Mouse (Mus musculus): ENCODE measurements around the gene Lrba. TPM values are rescaled to one million over a fixed set of nuclear protein-coding genes. Genes with fewer than 3 reads are reported as not detected.

The Lrba gene
- total and polyA plus RNA-seq, 2 experiments from 2014 or later: 1.6 to 18.5 TPM

- TF ChIP-seq CTCF (IDR thresholded peaks at IDR 0.05; ENCODE audit: low read depth): no peak; the same call in 1 of the 2 replicates
- Histone ChIP-seq H3K4me1 (ENCODE audit: insufficient read depth) (no peaks in the 10 kb centered on the region), H3K27ac (ENCODE audit: low read depth, low read length) (peak overlapping the region; percentile 85), H3K36me3 (ENCODE audit: insufficient read depth) (no peaks in the 10 kb centered on the region), H3K9ac (peak overlapping the region; percentile 73), H3K4me3 (ENCODE audit: low read depth, low read length) (peak overlapping the region; percentile 79), H3K27me3 (ENCODE audit: insufficient read depth, low read length) (no peaks in the 10 kb centered on the region), H3K4me2 (ENCODE audit: low read depth) (peak overlapping the region; percentile 80), H3K9me3 (ENCODE audit: low read length) (no peaks in the 10 kb centered on the region)
- peak; percentile 97 for ATAC-seq
- peak; percentile 95 for DNase-seq
- 2% methylated on average over 72 of the region's 79 CpGs for WGBS
Measured at GRCm38 (mm10) chr3:86223634-86224313, 706 bp upstream of the Lrba start.

GRCm38 (mm10) chr3:86224314-86224563 is 241 bp upstream of the Lrba start:
- Histone ChIP-seq H3K36me3 (ENCODE audit: insufficient read depth) (no peaks in the 10 kb centered on the region), H3K9me3 (ENCODE audit: low read length) (no peaks in the 10 kb centered on the region), H3K4me3 (ENCODE audit: low read depth, low read length) (peak overlapping the region; percentile 79), H3K4me1 (ENCODE audit: insufficient read depth) (no peaks in the 10 kb centered on the region), H3K27ac (ENCODE audit: low read depth, low read length) (peak overlapping the region; percentile 85), H3K27me3 (ENCODE audit: insufficient read depth, low read length) (no peaks in the 10 kb centered on the region), H3K9ac (peak overlapping the region; percentile 73), H3K4me2 (ENCODE audit: low read depth) (peak overlapping the region; percentile 80)
- WGBS: 6% methylated on average over 24 of the region's 28 CpGs
- ATAC-seq (no peak), DNase-seq (no peak)
- no peak for TF ChIP-seq CTCF (IDR thresholded peaks at IDR 0.05; ENCODE audit: low read depth)

GRCm38 (mm10) chr3:86231532-86232086 is 7.1 kb downstream of the Lrba start:
- H3K36me3 ChIP-seq (ENCODE audit: insufficient read depth): no peaks in the 10 kb centered on the region
- WGBS: 44% methylated on average over 1 of the region's 1 CpGs
- no peaks in the 10 kb centered on the region for H3K27me3 ChIP-seq (ENCODE audit: insufficient read depth, low read length)
- no peak for ATAC-seq
- no peak overlapping the region for H3K4me2 ChIP-seq (ENCODE audit: low read depth)
- DNase-seq: no peak
- no peak overlapping the region for H3K4me3 ChIP-seq (ENCODE audit: low read depth, low read length)
- no peak overlapping the region for H3K27ac ChIP-seq (ENCODE audit: low read depth, low read length)
- no peaks in the 10 kb centered on the region for H3K9me3 ChIP-seq (ENCODE audit: low read length)
- no peak for TF ChIP-seq CTCF (IDR thresholded peaks at IDR 0.05; ENCODE audit: low read depth)
- no peak overlapping the region for H3K9ac ChIP-seq
- no peaks in the 10 kb centered on the region for H3K4me1 ChIP-seq (ENCODE audit: insufficient read depth)

- 66% methylated on average over 8 of the region's 8 CpGs for WGBS
- TF ChIP-seq CTCF (IDR thresholded peaks at IDR 0.05; ENCODE audit: low read depth): no peak
- DNase-seq (no peak), ATAC-seq (no peak)
- Histone ChIP-seq H3K9ac (no peak overlapping the region), H3K4me2 (ENCODE audit: low read depth) (no peak overlapping the region), H3K27ac (ENCODE audit: low read depth, low read length) (no peak overlapping the region), H3K4me1 (ENCODE audit: insufficient read depth) (no peaks in the 10 kb centered on the region), H3K36me3 (ENCODE audit: insufficient read depth) (no peaks in the 10 kb centered on the region), H3K27me3 (ENCODE audit: insufficient read depth, low read length) (no peaks in the 10 kb centered on the region), H3K4me3 (ENCODE audit: low read depth, low read length) (no peak overlapping the region), H3K9me3 (ENCODE audit: low read length) (no peaks in the 10 kb centered on the region)
Measured at GRCm38 (mm10) chr3:86247193-86247592, 22.7 kb downstream of the Lrba start.

- H3K9ac ChIP-seq: no peak overlapping the region
- TF ChIP-seq CTCF (IDR thresholded peaks at IDR 0.05; ENCODE audit: low read depth): no peak
- H3K4me2 ChIP-seq (ENCODE audit: low read depth): no peak overlapping the region
- no peaks in the 10 kb centered on the region for H3K4me1 ChIP-seq (ENCODE audit: insufficient read depth)
- no peaks in the 10 kb centered on the region for H3K36me3 ChIP-seq (ENCODE audit: insufficient read depth)
- DNase-seq (no peak), ATAC-seq (no peak)
- no peak overlapping the region for H3K4me3 ChIP-seq (ENCODE audit: low read depth, low read length)
- 85% methylated on average over 1 of the region's 1 CpGs for WGBS
- no peaks in the 10 kb centered on the region for H3K9me3 ChIP-seq (ENCODE audit: low read length)
- H3K27me3 ChIP-seq (ENCODE audit: insufficient read depth, low read length): no peaks in the 10 kb centered on the region
- no peak overlapping the region for H3K27ac ChIP-seq (ENCODE audit: low read depth, low read length)
Measured at GRCm38 (mm10) chr3:86251212-86251611, 26.7 kb downstream of the Lrba start.

- H3K9ac ChIP-seq: no peak overlapping the region
- H3K4me2 ChIP-seq (ENCODE audit: low read depth): no peak overlapping the region
- ATAC-seq (no peak), DNase-seq (no peak)
- no peak for TF ChIP-seq CTCF (IDR thresholded peaks at IDR 0.05; ENCODE audit: low read depth)
- H3K36me3 ChIP-seq (ENCODE audit: insufficient read depth): no peaks in the 10 kb centered on the region
- H3K4me3 ChIP-seq (ENCODE audit: low read depth, low read length): no peak overlapping the region
- H3K27ac ChIP-seq (ENCODE audit: low read depth, low read length): no peak overlapping the region
- H3K27me3 ChIP-seq (ENCODE audit: insufficient read depth, low read length): no peaks in the 10 kb centered on the region
- no peaks in the 10 kb centered on the region for H3K9me3 ChIP-seq (ENCODE audit: low read length)
- H3K4me1 ChIP-seq (ENCODE audit: insufficient read depth): no peaks in the 10 kb centered on the region
Measured at GRCm38 (mm10) chr3:86252588-86252987, 28.1 kb downstream of the Lrba start.

- no peaks in the 10 kb centered on the region for H3K27me3 ChIP-seq (ENCODE audit: insufficient read depth, low read length)
- DNase-seq (no peak), ATAC-seq (no peak)
- no peak overlapping the region for H3K4me3 ChIP-seq (ENCODE audit: low read depth, low read length)
- no peaks in the 10 kb centered on the region for H3K4me1 ChIP-seq (ENCODE audit: insufficient read depth)
- no peak overlapping the region for H3K4me2 ChIP-seq (ENCODE audit: low read depth)
- no peaks in the 10 kb centered on the region for H3K9me3 ChIP-seq (ENCODE audit: low read length)
- TF ChIP-seq CTCF (IDR thresholded peaks at IDR 0.05; ENCODE audit: low read depth): no peak
- 68% methylated on average over 3 of the region's 3 CpGs for WGBS
- H3K27ac ChIP-seq (ENCODE audit: low read depth, low read length): no peak overlapping the region
- no peak overlapping the region for H3K9ac ChIP-seq
- H3K36me3 ChIP-seq (ENCODE audit: insufficient read depth): no peaks in the 10 kb centered on the region
Measured at GRCm38 (mm10) chr3:86253071-86253470, 28.6 kb downstream of the Lrba start.

Measured in forebrain, postnatal 0 days (tissue).